Mouse (Mus musculus): Measurements from ENCODE around the gene Kcnq1. TPM values are rescaled to one million over a fixed set of nuclear protein-coding genes. Genes with fewer than 3 reads are reported as not detected.

Kcnq1 gene
- polyA plus RNA-seq, 1 experiment from 2014 or later: 0.87 TPM

DNA sequence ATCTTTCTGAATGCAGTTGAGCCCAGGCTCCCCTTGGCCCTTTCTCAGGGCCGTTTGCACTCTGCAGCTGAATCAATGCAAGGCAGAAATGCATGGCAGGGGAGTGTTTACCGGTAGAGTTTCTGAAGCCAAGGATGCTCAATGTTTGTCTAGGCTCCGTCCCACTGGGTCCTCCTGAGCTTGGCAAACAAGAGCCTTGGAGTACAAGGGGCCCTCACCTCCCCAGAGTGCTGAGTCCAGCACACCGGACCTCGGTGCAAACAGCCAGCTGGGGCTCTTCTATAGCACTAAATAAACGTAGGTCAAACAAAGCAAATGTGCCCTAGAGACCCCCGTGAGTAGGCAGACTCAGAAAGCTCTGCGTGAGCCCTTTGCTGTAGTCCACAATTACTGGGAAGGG is 226.9 kb downstream of the Kcnq1 start:
- 0 out of 2 replicates have a peak, but pooled peaks cover 5% of the 10 kb centered on the region for H3K9me3 ChIP-seq
- no peak for ATAC-seq (ENCODE audit: low FRiP score, low read depth)
- H3K4me1 ChIP-seq: peaks cover 33% of the 10 kb centered on the region
- 54% methylated on average over 8 of the region's 8 CpGs for WGBS
- H3K27me3 ChIP-seq: peaks cover 16% of the 10 kb centered on the region
- H3K36me3 ChIP-seq: no peaks in the 10 kb centered on the region
- no peak overlapping the region for H3K9ac ChIP-seq
- H3K4me3 ChIP-seq: no peak overlapping the region
- H3K4me2 ChIP-seq (replicated peaks): no peak overlapping the region
- peak overlapping the region; percentile 22; the same call in 1 of the 2 replicates for H3K27ac ChIP-seq

DNA sequence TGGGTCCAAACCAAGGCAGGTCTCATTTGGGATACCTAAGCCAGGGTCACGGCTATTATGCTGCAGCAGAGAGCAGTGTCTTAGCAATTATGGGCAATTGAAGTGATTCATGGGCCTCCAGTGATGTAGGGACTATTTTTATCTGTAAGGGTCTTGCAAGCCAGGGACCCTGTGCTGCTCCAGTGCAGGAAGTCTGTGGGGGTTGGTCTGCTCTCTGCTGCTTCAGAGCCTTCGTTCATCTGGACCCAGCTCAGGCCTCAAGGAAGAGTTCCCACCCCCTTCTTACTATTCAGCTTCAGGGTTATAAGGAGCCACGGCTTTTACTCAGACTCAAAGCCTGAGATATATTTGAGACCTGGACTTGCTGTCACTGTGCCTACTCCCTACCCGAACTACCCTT is 227.4 kb downstream of the Kcnq1 start:
- peaks cover 16% of the 10 kb centered on the region for H3K27me3 ChIP-seq
- peaks cover 27% of the 10 kb centered on the region for H3K4me1 ChIP-seq
- H3K9me3 ChIP-seq: 0 out of 2 replicates have a peak, but pooled peaks cover 8% of the 10 kb centered on the region
- H3K4me2 ChIP-seq (replicated peaks): no peak overlapping the region
- H3K27ac ChIP-seq: peak overlapping the region; percentile 22; the same call in 1 of the 2 replicates
- WGBS: 37% methylated on average over 4 of the region's 4 CpGs
- H3K9ac ChIP-seq: no peak overlapping the region
- no peak overlapping the region for H3K4me3 ChIP-seq
- no peaks in the 10 kb centered on the region for H3K36me3 ChIP-seq
- ATAC-seq (ENCODE audit: low FRiP score, low read depth): no peak

- H3K4me3 ChIP-seq: no peak overlapping the region
- 63% methylated on average over 4 of the region's 4 CpGs for WGBS
- H3K27ac ChIP-seq: no peak overlapping the region
- peaks cover 37% of the 10 kb centered on the region for H3K4me1 ChIP-seq
- H3K4me2 ChIP-seq (replicated peaks): no peak overlapping the region
- H3K9me3 ChIP-seq: 0 out of 2 replicates have a peak, but pooled peaks cover 8% of the 10 kb centered on the region
- H3K27me3 ChIP-seq: no peaks in the 10 kb centered on the region
- H3K9ac ChIP-seq: no peak overlapping the region
- no peaks in the 10 kb centered on the region for H3K36me3 ChIP-seq
- ATAC-seq (ENCODE audit: low FRiP score, low read depth): peak; percentile 70
These were observed 232.5 kb downstream of the Kcnq1 start for GRCm38 (mm10) chr7:143338690-143339089.

GRCm38 (mm10) chr7:143340601-143341281 is 234.6 kb downstream of the Kcnq1 start:
- no peak overlapping the region for H3K9ac ChIP-seq
- H3K4me1 ChIP-seq: peaks cover 42% of the 10 kb centered on the region
- H3K27ac ChIP-seq: peak overlapping the region; percentile 33; the same call in 1 of the 2 replicates
- peak; percentile 24; the same call in 1 of the 2 replicates for ATAC-seq (ENCODE audit: low FRiP score, low read depth)
- H3K36me3 ChIP-seq: no peaks in the 10 kb centered on the region
- H3K9me3 ChIP-seq: 0 out of 2 replicates have a peak, but pooled peaks cover 8% of the 10 kb centered on the region
- no peaks in the 10 kb centered on the region for H3K27me3 ChIP-seq
- 39% methylated on average over 15 of the region's 15 CpGs for WGBS
- H3K4me3 ChIP-seq: no peak overlapping the region
- no peak overlapping the region for H3K4me2 ChIP-seq (replicated peaks)

DNA sequence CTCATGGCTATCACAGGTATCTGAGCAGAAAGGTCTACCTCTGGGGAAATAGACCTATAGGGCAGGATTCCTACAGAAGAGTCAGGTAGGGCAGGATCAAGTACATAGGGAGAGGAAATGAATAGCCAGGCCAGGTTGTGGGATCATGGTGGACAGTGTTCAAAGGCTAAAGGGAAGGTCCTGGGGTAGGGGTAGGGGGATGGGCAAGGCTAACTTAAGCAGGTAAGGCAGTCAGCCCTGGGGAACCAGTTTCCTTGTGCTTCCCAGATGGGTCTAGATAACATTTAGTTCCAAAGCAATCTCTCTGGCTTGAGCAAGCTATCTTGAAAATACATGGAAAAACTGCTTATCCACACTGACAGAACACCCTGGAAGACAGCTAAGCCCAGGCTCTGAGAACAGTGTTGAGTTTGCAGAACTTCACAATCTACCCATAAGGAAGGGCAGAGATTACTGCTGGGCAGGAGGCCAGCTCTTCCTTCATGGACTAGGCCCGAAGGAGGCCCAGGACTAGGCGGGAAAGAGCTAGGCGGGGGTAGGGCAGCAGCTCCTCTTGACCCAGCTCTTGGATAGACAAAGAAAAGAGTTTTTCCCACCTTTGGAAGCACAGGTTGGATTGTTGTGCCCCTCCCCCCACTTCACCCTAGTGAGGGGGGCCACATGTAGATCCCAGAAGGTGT is 235.3 kb downstream of the Kcnq1 start:
- no peak for ATAC-seq (ENCODE audit: low FRiP score, low read depth)
- H3K27ac ChIP-seq: no peak overlapping the region
- H3K9me3 ChIP-seq: 0 out of 2 replicates have a peak, but pooled peaks cover 8% of the 10 kb centered on the region
- H3K4me3 ChIP-seq: no peak overlapping the region
- peaks cover 42% of the 10 kb centered on the region for H3K4me1 ChIP-seq
- 77% methylated on average over 3 of the region's 3 CpGs for WGBS
- H3K27me3 ChIP-seq: no peaks in the 10 kb centered on the region
- no peak overlapping the region for H3K4me2 ChIP-seq (replicated peaks)
- no peaks in the 10 kb centered on the region for H3K36me3 ChIP-seq
- no peak overlapping the region for H3K9ac ChIP-seq

GRCm38 (mm10) chr7:143343781-143344306 is 237.7 kb downstream of the Kcnq1 start:
- Histone ChIP-seq H3K9me3 (no peaks in the 10 kb centered on the region), H3K4me2 (replicated peaks) (peak overlapping the region; percentile 38), H3K9ac (peak overlapping the region; percentile 4; the same call in 1 of the 2 replicates), H3K27me3 (no peaks in the 10 kb centered on the region), H3K36me3 (no peaks in the 10 kb centered on the region), H3K4me1 (peaks cover 42% of the 10 kb centered on the region), H3K27ac (peak overlapping the region; percentile 52), H3K4me3 (no peak overlapping the region)
- peak; percentile 42; the same call in 1 of the 2 replicates for ATAC-seq (ENCODE audit: low FRiP score, low read depth)
- WGBS: 11% methylated on average over 12 of the region's 12 CpGs

DNA sequence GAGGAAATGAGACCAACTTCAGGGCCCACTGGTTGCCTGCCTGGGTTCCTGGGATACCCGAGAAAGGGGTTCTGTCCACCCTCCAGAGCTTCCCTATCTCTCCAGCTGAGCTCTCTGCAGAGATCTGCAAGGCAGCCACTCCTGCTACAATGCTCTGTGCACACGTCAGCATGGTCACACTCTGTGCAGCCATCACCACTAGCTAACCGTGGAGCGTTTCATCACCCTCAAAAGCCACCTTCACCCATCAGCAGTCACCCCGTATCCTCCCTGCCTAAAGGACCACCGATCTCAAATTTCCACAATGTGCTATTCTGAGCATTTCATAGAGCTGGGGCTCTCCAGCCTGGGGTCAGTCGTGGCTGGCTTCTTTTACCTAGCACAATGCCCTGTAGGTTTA is 243.1 kb downstream of the Kcnq1 start:
- Histone ChIP-seq H3K4me3 (no peak overlapping the region), H3K27me3 (no peaks in the 10 kb centered on the region), H3K4me2 (replicated peaks) (no peak overlapping the region), H3K36me3 (no peaks in the 10 kb centered on the region), H3K4me1 (peaks cover 4% of the 10 kb centered on the region), H3K9me3 (no peaks in the 10 kb centered on the region), H3K27ac (no peak overlapping the region), H3K9ac (no peak overlapping the region)
- 72% methylated on average over 7 of the region's 7 CpGs for WGBS
- no peak for ATAC-seq (ENCODE audit: low FRiP score, low read depth)

DNA sequence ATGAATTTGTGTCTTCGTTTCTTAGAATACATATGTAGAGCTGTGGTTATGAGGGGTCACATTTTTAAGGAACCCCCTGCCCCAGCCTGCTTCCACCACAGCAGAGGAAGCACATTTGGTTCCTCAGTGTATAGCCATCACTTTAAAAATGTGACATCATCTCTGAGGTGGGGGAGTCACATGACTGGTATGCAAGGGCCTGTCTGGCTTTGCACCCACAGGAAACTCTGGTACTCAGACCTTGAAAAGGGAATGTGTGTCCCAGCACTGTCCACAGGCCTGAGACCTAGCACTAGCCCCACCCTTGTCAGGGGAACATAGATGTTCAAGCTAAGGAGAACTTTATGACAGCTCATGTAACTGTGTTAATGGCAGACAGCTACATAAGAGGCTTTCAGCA is 243.7 kb downstream of the Kcnq1 start:
- Histone ChIP-seq H3K36me3 (no peaks in the 10 kb centered on the region), H3K9ac (no peak overlapping the region), H3K4me2 (replicated peaks) (no peak overlapping the region), H3K4me1 (no peaks in the 10 kb centered on the region), H3K27ac (no peak overlapping the region), H3K27me3 (no peaks in the 10 kb centered on the region), H3K4me3 (no peak overlapping the region), H3K9me3 (no peaks in the 10 kb centered on the region)
- 68% methylated on average over 1 of the region's 1 CpGs for WGBS
- ATAC-seq (ENCODE audit: low FRiP score, low read depth): no peak

- H3K9me3 ChIP-seq: no peaks in the 10 kb centered on the region
- H3K4me2 ChIP-seq (replicated peaks): no peak overlapping the region
- no peaks in the 10 kb centered on the region for H3K36me3 ChIP-seq
- H3K9ac ChIP-seq: no peak overlapping the region
- H3K4me1 ChIP-seq: peaks cover 7% of the 10 kb centered on the region; the same call in 1 of the 2 replicates
- H3K27ac ChIP-seq: no peak overlapping the region
- 60% methylated on average over 5 of the region's 5 CpGs for WGBS
- H3K4me3 ChIP-seq: no peak overlapping the region
- no peak for ATAC-seq (ENCODE audit: low FRiP score, low read depth)
- no peaks in the 10 kb centered on the region for H3K27me3 ChIP-seq
These were observed 249.7 kb downstream of the Kcnq1 start for GRCm38 (mm10) chr7:143355831-143356230.

GRCm38 (mm10) chr7:143357109-143357508 is 250.9 kb downstream of the Kcnq1 start:
- H3K36me3 ChIP-seq: no peaks in the 10 kb centered on the region
- ATAC-seq (ENCODE audit: low FRiP score, low read depth): no peak
- no peak overlapping the region for H3K9ac ChIP-seq
- peaks cover 9% of the 10 kb centered on the region; the same call in 1 of the 2 replicates for H3K4me1 ChIP-seq
- no peaks in the 10 kb centered on the region for H3K9me3 ChIP-seq
- H3K4me2 ChIP-seq (replicated peaks): no peak overlapping the region
- no peak overlapping the region for H3K4me3 ChIP-seq
- no peak overlapping the region for H3K27ac ChIP-seq
- H3K27me3 ChIP-seq: no peaks in the 10 kb centered on the region
- 59% methylated on average over 1 of the region's 1 CpGs for WGBS

GRCm38 (mm10) chr7:143357831-143358230 is 251.7 kb downstream of the Kcnq1 start:
- Histone ChIP-seq H3K27ac (no peak overlapping the region), H3K4me3 (no peak overlapping the region), H3K4me1 (peaks cover 9% of the 10 kb centered on the region; the same call in 1 of the 2 replicates), H3K9me3 (no peaks in the 10 kb centered on the region), H3K36me3 (no peaks in the 10 kb centered on the region), H3K9ac (no peak overlapping the region), H3K4me2 (replicated peaks) (no peak overlapping the region), H3K27me3 (no peaks in the 10 kb centered on the region)
- no peak for ATAC-seq (ENCODE audit: low FRiP score, low read depth)
- 75% methylated on average over 4 of the region's 4 CpGs for WGBS

GRCm38 (mm10) chr7:143359762-143360161 is 253.6 kb downstream of the Kcnq1 start:
- H3K4me2 ChIP-seq (replicated peaks): no peak overlapping the region
- peaks cover 9% of the 10 kb centered on the region; the same call in 1 of the 2 replicates for H3K4me1 ChIP-seq
- WGBS: 86% methylated on average over 1 of the region's 1 CpGs
- no peak overlapping the region for H3K4me3 ChIP-seq
- H3K9me3 ChIP-seq: no peaks in the 10 kb centered on the region
- no peaks in the 10 kb centered on the region for H3K27me3 ChIP-seq
- no peak for ATAC-seq (ENCODE audit: low FRiP score, low read depth)
- no peak overlapping the region for H3K9ac ChIP-seq
- no peaks in the 10 kb centered on the region for H3K36me3 ChIP-seq
- H3K27ac ChIP-seq: no peak overlapping the region

Measured in limb, embryonic 13.5 days (tissue).